Mouse (Mus musculus) kidney, adult 18-20 months (tissue): ENCODE results near the gene Endou.

Experiments used
- DNase-seq: peaks from one replicate; pipeline ENCODE4 v3.0.0; 2021

Endou gene

GRCm38 (mm10) chr15:97726310-97726709 is 4.8 kb downstream of the Endou start:
- DNase-seq, result no peak

GRCm38 (mm10) chr15:97725198-97725785 is 5.8 kb downstream of the Endou start:
- no peak for DNase-seq

- DNase-seq, result no peak
Measured at GRCm38 (mm10) chr15:97724346-97725197, 6.6 kb downstream of the Endou start.

- DNase-seq, result no peak
Measured at GRCm38 (mm10) chr15:97723536-97724345, 7.4 kb downstream of the Endou start.

- DNase-seq, result no peak
Measured at GRCm38 (mm10) chr15:97721008-97721701, 10.0 kb downstream of the Endou start.

GRCm38 (mm10) chr15:97720026-97720675 is 11.0 kb downstream of the Endou start:
- no peak for DNase-seq

- no peak for DNase-seq
Measured at GRCm38 (mm10) chr15:97719494-97719893, 11.6 kb downstream of the Endou start.

- DNase-seq, result no peak
Measured at GRCm38 (mm10) chr15:97718535-97719155, 12.5 kb downstream of the Endou start.

GRCm38 (mm10) chr15:97717861-97718534 is 13.1 kb downstream of the Endou start:
- peak; percentile 69 for DNase-seq

- DNase-seq, result no peak
Measured at GRCm38 (mm10) chr15:97716782-97717181, 14.4 kb downstream of the Endou start.

- no peak for DNase-seq
Measured at GRCm38 (mm10) chr15:97715734-97716133, 15.4 kb downstream of the Endou start.

- DNase-seq, result no peak
Measured at GRCm38 (mm10) chr15:97715083-97715482, 16.1 kb downstream of the Endou start.

- DNase-seq, result no peak
Measured at GRCm38 (mm10) chr15:97712546-97712945, 18.6 kb downstream of the Endou start.

- no peak for DNase-seq
Measured at GRCm38 (mm10) chr15:97710906-97711305, 20.2 kb downstream of the Endou start.

GRCm38 (mm10) chr15:97705211-97706050 is 25.7 kb downstream of the Endou start, which contains the start of gene Rpap3:
Rpap3 (minus strand) TSS chr15:97705825.
- peak; percentile 90 for DNase-seq

- no peak for DNase-seq
Measured at GRCm38 (mm10) chr15:97696616-97697015, 34.5 kb downstream of the Endou start.

GRCm38 (mm10) chr15:97693411-97693810 is 37.7 kb downstream of the Endou start:
- no peak for DNase-seq

GRCm38 (mm10) chr15:97684118-97684517 is 47.0 kb downstream of the Endou start:
- no peak for DNase-seq

GRCm38 (mm10) chr15:97682053-97682452 is 49.1 kb downstream of the Endou start:
- peak; percentile 74 for DNase-seq
